Mouse (Mus musculus) spleen, adult 2 months (tissue): ENCODE data around the gene Emc7. TPM values are rescaled to one million over a fixed set of nuclear protein-coding genes. Genes with fewer than 3 reads are reported as not detected.

Experiments used
- DNase-seq, 2 experiments: peaks; one replicate each; pipeline versions ENCODE4 v3.0.0 to v3.0.0-alpha.2; 2012 to 2021; ENCODE audit warnings: low spot score in 2 of 2, low read depth in 1 of 2
- H3K27ac ChIP-seq: fragments of 200-500 bp; 2 replicates; pipeline ENCODE4 v1.5.1; 2012; ENCODE audit warnings: low read length, inconsistent platforms; ENCODE audit not compliant: insufficient read depth
- H3K27me3 ChIP-seq: fragments of 200-500 bp; 2 replicates; pipeline ENCODE4 v1.6.1; 2012; ENCODE audit warnings: mild to moderate bottlenecking, moderate library complexity, low read length, inconsistent platforms; ENCODE audit not compliant: control insufficient read depth, insufficient read depth
- H3K36me3 ChIP-seq: fragments of 200-500 bp; 2 replicates; pipeline ENCODE4 v1.6.1; 2012; ENCODE audit warnings: mild to moderate bottlenecking, low read length, inconsistent platforms; ENCODE audit not compliant: control insufficient read depth, insufficient read depth
- H3K4me1 ChIP-seq: fragments of 200-500 bp; 2 replicates; pipeline ENCODE4 v1.6.1; 2011; ENCODE audit warnings: inconsistent platforms; ENCODE audit not compliant: control insufficient read depth, insufficient read depth, insufficient read length
- H3K4me3 ChIP-seq: fragments of 200-500 bp; 2 replicates; pipeline ENCODE4 v1.5.1; 2011; ENCODE audit warnings: mild to moderate bottlenecking, inconsistent platforms; ENCODE audit not compliant: insufficient read depth, insufficient read length; ENCODE audit errors: extremely low read depth
- CTCF ChIP-seq: fragments of 200-500 bp; IDR thresholded peaks from 2 replicates; pipeline ENCODE4 v1.5.1; 2011; ENCODE audit warnings: mild to moderate bottlenecking, inconsistent platforms; ENCODE audit not compliant: insufficient read depth, insufficient read length, insufficient replicate concordance; ENCODE audit errors: extremely low read depth
- POLR2A ChIP-seq: fragments of 200-500 bp; IDR thresholded peaks from 2 replicates; pipeline ENCODE4 v1.6.1; 2011; ENCODE audit warnings: low read depth, low read length, inconsistent platforms
- WGBS: fragments of 180-500 bp; shearing (Covaris S2); methylation state at CpG from one replicate; pipeline ENCODE4 v1.1.7; 2018; 5-methylcytosine and 5-hydroxymethylcytosine counted together
- polyA plus RNA-seq: library from polyadenylated mRNA; depleted of rRNA; stranded (reverse); fragments of >200 nt; gene quantifications from 2 replicates; pipeline ENCODE4 v1.2.3, GENCODE M21; 2012

Emc7 gene
- polyA plus RNA-seq, 1 experiment = 2.5 TPM

GRCm38 (mm10) chr2:112497851-112498250, 43.1 kb downstream of the Emc7 start:
- H3K27me3 ChIP-seq = no peaks in the 10 kb centered on the region
- WGBS = 91% methylated on average over 7 of the region's 7 CpGs
- DNase-seq = no peak
- H3K4me1 ChIP-seq = no peaks in the 10 kb centered on the region
- no peaks in the 10 kb centered on the region; the same call in 1 of the 2 replicates for H3K36me3 ChIP-seq
- no peak overlapping the region for H3K27ac ChIP-seq
- TF ChIP-seq CTCF = no peak
- TF ChIP-seq POLR2A = no peak
- no peak overlapping the region for H3K4me3 ChIP-seq

GRCm38 (mm10) chr2:112501209-112501608, 46.4 kb downstream of the Emc7 start:
- H3K27ac ChIP-seq = no peak overlapping the region
- no peak overlapping the region for H3K4me3 ChIP-seq
- H3K4me1 ChIP-seq = no peaks in the 10 kb centered on the region
- H3K27me3 ChIP-seq = no peaks in the 10 kb centered on the region
- DNase-seq = peak; percentile 35 to 61
- 15% methylated on average over 6 of the region's 6 CpGs for WGBS
- TF ChIP-seq POLR2A = no peak
- peak; percentile 52; the same call in 1 of the 2 replicates for TF ChIP-seq CTCF
- H3K36me3 ChIP-seq = no peaks in the 10 kb centered on the region; the same call in 1 of the 2 replicates

- 92% methylated on average over 6 of the region's 6 CpGs for WGBS
- no peak for DNase-seq
- TF ChIP-seq CTCF (no peak), POLR2A (no peak)
- Histone ChIP-seq H3K4me3 (no peak overlapping the region), H3K27ac (0 out of 2 replicates have a peak overlapping the region, but pooled peaks have one; percentile 17), H3K4me1 (no peaks in the 10 kb centered on the region; the same call in 1 of the 2 replicates), H3K27me3 (no peaks in the 10 kb centered on the region), H3K36me3 (no peaks in the 10 kb centered on the region)
These were observed 49.2 kb downstream of the Emc7 start for GRCm38 (mm10) chr2:112503978-112504377.

- H3K4me1 ChIP-seq = peaks cover 2% of the 10 kb centered on the region; the same call in 1 of the 2 replicates
- no peak overlapping the region for H3K4me3 ChIP-seq
- H3K27ac ChIP-seq = 0 out of 2 replicates have a peak overlapping the region, but pooled peaks have one; percentile 1
- no peaks in the 10 kb centered on the region for H3K36me3 ChIP-seq
- TF ChIP-seq POLR2A (no peak), CTCF (no peak)
- no peaks in the 10 kb centered on the region for H3K27me3 ChIP-seq
- DNase-seq = no peak
- 85% methylated on average over 5 of the region's 5 CpGs for whole genome bisulfite sequencing
These were observed 52.1 kb downstream of the Emc7 start for GRCm38 (mm10) chr2:112506841-112507435.

- TF ChIP-seq CTCF (no peak), POLR2A (no peak)
- Histone ChIP-seq H3K36me3 (no peaks in the 10 kb centered on the region), H3K27me3 (no peaks in the 10 kb centered on the region), H3K4me1 (peaks cover 2% of the 10 kb centered on the region; the same call in 1 of the 2 replicates), H3K4me3 (no peak overlapping the region), H3K27ac (no peak overlapping the region)
- 94% methylated on average over 1 of the region's 1 CpGs for WGBS
- DNase-seq = no peak
These were observed 52.6 kb downstream of the Emc7 start for GRCm38 (mm10) chr2:112507444-112507843.

GRCm38 (mm10) chr2:112510140-112510539, 55.3 kb downstream of the Emc7 start:
- H3K27ac ChIP-seq = peak overlapping the region; percentile 46; the same call in 1 of the 2 replicates
- H3K36me3 ChIP-seq = no peaks in the 10 kb centered on the region
- 54% methylated on average over 4 of the region's 4 CpGs for WGBS
- TF ChIP-seq CTCF = no peak
- no peak for TF ChIP-seq POLR2A
- H3K4me3 ChIP-seq = no peak overlapping the region; the same call in 1 of the 2 replicates
- no peaks in the 10 kb centered on the region for H3K27me3 ChIP-seq
- DNase-seq = peak in 1 of 2 experiments; percentile 60
- peaks cover 2% of the 10 kb centered on the region; the same call in 1 of the 2 replicates for H3K4me1 ChIP-seq

- WGBS = 100% methylated on average over 1 of the region's 1 CpGs
- no peak for TF ChIP-seq CTCF
- TF ChIP-seq POLR2A = no peak
- Histone ChIP-seq H3K27ac (no peak overlapping the region), H3K36me3 (peaks cover 4% of the 10 kb centered on the region; the same call in 1 of the 2 replicates), H3K27me3 (no peaks in the 10 kb centered on the region), H3K4me3 (no peak overlapping the region), H3K4me1 (peaks cover 2% of the 10 kb centered on the region; the same call in 1 of the 2 replicates)
- no peak for DNase-seq
These were observed 58.2 kb downstream of the Emc7 start for GRCm38 (mm10) chr2:112513036-112513435.
